Mouse (Mus musculus): Measurements from ENCODE around the gene Abhd4. TPM values are rescaled to one million over a fixed set of nuclear protein-coding genes. Genes with fewer than 3 reads are reported as not detected.

Abhd4 gene
- total RNA-seq, 2 experiments from 2014 or later: 52.2 to 59.7 TPM

- intact Hi-C loops (cut with DNase I): loop anchor here (5.0 to 10.0 kb wide), 3 partner anchors 93 to 450 kb away; partner anchors contain the start of genes 1700123O20Rik, Acin1 and Oxa1l
- DNase-seq: no peak
Measured at GRCm38 (mm10) chr14:54234231-54235040, 19.6 kb upstream of the Abhd4 start.

GRCm38 (mm10) chr14:54235825-54236540 lies 18.0 kb upstream of the Abhd4 start:
- intact Hi-C loops (cut with DNase I): loop anchor here (5.0 to 10.0 kb wide), 3 partner anchors 91 to 449 kb away; partner anchors contain the start of genes 1700123O20Rik, Acin1 and Oxa1l
- no peak for DNase-seq

- intact Hi-C loops (cut with DNase I): loop anchor here (5.0 to 10.0 kb wide), 3 partner anchors 90 to 448 kb away; partner anchors contain the start of genes 1700123O20Rik, Acin1 and Oxa1l
- DNase-seq: no peak
Measured at GRCm38 (mm10) chr14:54236881-54237280, 17.1 kb upstream of the Abhd4 start.

- intact Hi-C loops (cut with DNase I): loop anchor here (5.0 to 10.0 kb wide), 3 partner anchors 88 to 446 kb away; partner anchors contain the start of genes 1700123O20Rik, Acin1 and Oxa1l
- peak; percentile 87 to 91 for DNase-seq
Measured at GRCm38 (mm10) chr14:54239002-54239736, 14.8 kb upstream of the Abhd4 start.

- no peak for DNase-seq
- intact Hi-C loops (cut with DNase I): no loop called here
Measured at GRCm38 (mm10) chr14:54240542-54240941, 13.4 kb upstream of the Abhd4 start.

- DNase-seq: no peak
- intact Hi-C loops (cut with DNase I): no loop called here
Measured at GRCm38 (mm10) chr14:54244183-54244582, 9.8 kb upstream of the Abhd4 start.

GRCm38 (mm10) chr14:54246232-54246631 lies 7.8 kb upstream of the Abhd4 start:
- intact Hi-C loops (cut with DNase I): no loop called here
- DNase-seq: no peak

- intact Hi-C loops (cut with DNase I): no loop called here
Measured at GRCm38 (mm10) chr14:54249326-54249725, 4.7 kb upstream of the Abhd4 start.

GRCm38 (mm10) chr14:54250122-54250521 lies 3.9 kb upstream of the Abhd4 start:
- intact Hi-C loops (cut with DNase I): loop anchor here (5.0 to 10.0 kb wide), 2 partner anchors 267 to 635 kb away; partner anchors contain the start of genes Bcl2l2, Gm20521 and Prmt5
- no peak for DNase-seq

More at GRCm38 (mm10) chr14:54249326-54249725, 4.7 kb upstream of the Abhd4 start:
- no peak for DNase-seq

- DNase-seq: no peak
- intact Hi-C loops (cut with DNase I): loop anchor here (2.0 to 10.0 kb wide), 3 partner anchors 106 to 630 kb away; partner anchors contain the start of genes Bcl2l2, Gm20521, Oxa1l and Prmt5
Measured at GRCm38 (mm10) chr14:54254670-54255202, 748 bp downstream of the Abhd4 start.

GRCm38 (mm10) chr14:54258131-54258670 lies 4.2 kb downstream of the Abhd4 start:
- intact Hi-C loops (cut with DNase I): loop anchor here (2.0 to 10.0 kb wide), 2 partner anchors 15 to 627 kb away; partner anchors contain the start of genes Bcl2l2 and Gm20521

GRCm38 (mm10) chr14:54259003-54259721 lies 5.2 kb downstream of the Abhd4 start:
- intact Hi-C loops (cut with DNase I): loop anchor here (2.0 to 10.0 kb wide), 2 partner anchors 16 to 626 kb away; partner anchors contain the start of genes Bcl2l2 and Gm20521

More at GRCm38 (mm10) chr14:54258131-54258670, 4.2 kb downstream of the Abhd4 start:
- no peak for DNase-seq

GRCm38 (mm10) chr14:54259722-54260085 lies 5.7 kb downstream of the Abhd4 start:
- intact Hi-C loops (cut with DNase I): loop anchor here (2.0 to 10.0 kb wide), 2 partner anchors 17 to 625 kb away; partner anchors contain the start of genes Bcl2l2 and Gm20521

More at GRCm38 (mm10) chr14:54259003-54259721, 5.2 kb downstream of the Abhd4 start:
- peak; percentile 95 to 97 for DNase-seq

GRCm38 (mm10) chr14:54260196-54260595 lies 6.2 kb downstream of the Abhd4 start:
- DNase-seq: no peak
- intact Hi-C loops (cut with DNase I): no loop called here

More at GRCm38 (mm10) chr14:54259722-54260085, 5.7 kb downstream of the Abhd4 start:
- no peak for DNase-seq

- DNase-seq: no peak
- intact Hi-C loops (cut with DNase I): no loop called here
Measured at GRCm38 (mm10) chr14:54261386-54261785, 7.4 kb downstream of the Abhd4 start.

- DNase-seq: no peak
- intact Hi-C loops (cut with DNase I): no loop called here
Measured at GRCm38 (mm10) chr14:54262622-54263021, 8.6 kb downstream of the Abhd4 start.

GRCm38 (mm10) chr14:54263099-54263498 lies 9.1 kb downstream of the Abhd4 start:
- no peak for DNase-seq
- intact Hi-C loops (cut with DNase I): no loop called here

GRCm38 (mm10) chr14:54264231-54264630 lies 10.2 kb downstream of the Abhd4 start:
- intact Hi-C loops (cut with DNase I): no loop called here
- no peak for DNase-seq

- intact Hi-C loops (cut with DNase I): no loop called here
- DNase-seq: no peak
Measured at GRCm38 (mm10) chr14:54265093-54265492, 11.1 kb downstream of the Abhd4 start.

Measured in heart, postnatal 36 days (tissue).